Mouse (Mus musculus) thymus, postnatal 0 days (tissue): ENCODE measurements around the gene Gm8279. TPM values are rescaled to one million over a fixed set of nuclear protein-coding genes. Genes with fewer than 3 reads are reported as not detected.
"Not testable (repeated sequence)": the region's sequence is repeated elsewhere in the genome, so short reads cannot be mapped to it uniquely, and the experiment has no call there.

ENCODE experiments used
- DNase-seq: peaks from one replicate; pipeline ENCODE4 v3.0.0-alpha.2; 2015; ENCODE audit warnings: low spot score
- polyA plus RNA-seq: library from polyadenylated mRNA; unstranded; fragments of >200 nt; fragmentation: Nextera tagmentation; extraction: Ambion mirVana; gene quantifications from 2 replicates; pipeline ENCODE4 v1.2.1, GENCODE M21; 2015

The Gm8279 gene
- 0.64 and 0.77 TPM in 2 replicates for polyA plus RNA-seq

DNA sequence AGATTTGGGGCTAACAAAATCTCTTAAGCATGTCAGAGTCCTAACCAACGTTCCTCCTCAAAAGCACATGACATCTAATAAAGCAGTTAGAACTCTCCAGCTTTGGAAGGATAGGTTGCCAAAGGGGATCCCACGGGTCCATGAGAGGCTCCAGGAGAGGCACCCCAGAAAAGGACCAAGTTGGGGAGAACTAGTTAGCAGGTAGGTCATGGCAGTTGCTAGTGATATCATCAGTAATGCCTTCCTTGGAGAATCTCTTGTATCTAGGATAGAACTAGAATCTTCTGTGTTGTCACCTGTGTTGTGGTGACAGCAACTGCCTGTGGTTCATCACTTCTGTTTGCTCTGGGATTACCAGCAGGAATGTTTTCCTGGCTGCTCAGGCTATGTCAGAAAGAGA, at the start of gene Gm8279:
Gm8279 (plus strand) TSS at position 301 of the 400 bp plus-strand sequence.
- not testable (repeated sequence) for DNase-seq

DNA sequence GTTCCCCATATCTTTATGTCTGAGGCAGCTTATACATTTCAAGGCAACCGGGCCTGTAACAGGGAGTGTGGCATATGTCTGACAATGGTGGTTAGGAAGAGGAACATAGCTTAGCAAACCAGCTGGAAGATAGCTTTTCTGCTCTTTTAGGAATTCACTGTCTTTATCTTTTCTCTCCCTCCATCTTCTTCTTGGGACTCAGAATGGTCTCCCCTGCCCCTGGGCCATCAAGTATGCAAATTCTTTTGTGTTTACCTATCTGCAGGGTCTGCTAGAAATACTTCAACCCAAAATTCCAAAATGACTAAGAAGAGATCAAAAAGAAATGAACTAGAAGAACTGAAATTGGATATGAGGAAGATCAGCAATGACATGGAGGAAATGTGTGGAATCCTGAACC, 32.9 kb downstream of the Gm8279 start, which contains the start of gene Gm3317:
Gm3317 (plus strand) TSS at position 301 of the 400 bp plus-strand sequence.
- not testable (repeated sequence) for DNase-seq

DNA sequence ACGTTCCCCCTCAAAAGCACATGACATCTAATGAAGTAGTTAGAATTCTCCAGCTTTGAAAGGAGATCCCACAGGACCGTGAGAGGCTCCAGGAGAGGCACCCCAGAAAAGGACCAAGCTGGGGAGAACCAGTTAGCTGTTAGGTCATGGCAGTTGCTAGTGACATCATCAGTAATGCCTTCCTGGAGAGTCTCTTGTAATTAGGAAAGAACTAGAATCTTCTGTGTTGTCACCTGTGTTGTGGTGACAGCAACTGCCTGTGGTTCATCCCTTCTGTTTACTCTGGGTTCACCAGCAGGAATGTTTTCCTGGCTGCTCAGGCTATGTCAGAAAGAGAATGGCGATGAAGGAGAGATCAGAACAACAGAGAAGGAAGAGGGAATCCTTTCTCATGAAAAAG, 54.2 kb downstream of the Gm8279 start, which contains the start of gene Gm8271:
Gm8271 (plus strand) TSS at position 301 of the 400 bp plus-strand sequence.
- DNase-seq, result not testable (repeated sequence)

Other genes with a start within 250 kb of the Gm8279 start
- gene Gm3278, start 239.1 kb upstream of the Gm8279 start, polyA plus RNA-seq, result 0.09 and 0.14 TPM in 2 replicates
- 0.19 TPM in 1 of 2 replicates, not detected in the other for gene Gm8297, start 147.6 kb upstream of the Gm8279 start, polyA plus RNA-seq
- not detected in 2 replicates for gene Gm3298, start 115.6 kb upstream of the Gm8279 start, polyA plus RNA-seq
- not detected in 2 replicates for gene 4930555G01Rik, start 80.9 kb upstream of the Gm8279 start, polyA plus RNA-seq
- 0.10 TPM in 1 of 2 replicates, not detected in the other for gene Gm8281, start 60.5 kb upstream of the Gm8279 start, polyA plus RNA-seq
- gene Gm3317, start 33.0 kb downstream of the Gm8279 start, polyA plus RNA-seq, result not detected in 2 replicates
- gene Gm8271, start 54.3 kb downstream of the Gm8279 start, polyA plus RNA-seq, result not detected in 2 replicates
- 0.12 TPM in 1 of 2 replicates, not detected in the other for gene Gm3526, start 129.1 kb downstream of the Gm8279 start, polyA plus RNA-seq
- not detected in 2 replicates for gene Gm3542, start 203.4 kb downstream of the Gm8279 start, polyA plus RNA-seq